Mouse (Mus musculus) cerebellum, postnatal 4 days (tissue): Measurements from ENCODE around the gene Coro6.

Experiments
- DNase-seq, 2 experiments: peaks; one replicate each; pipeline ENCODE4 v3.0.0; 2022; ENCODE audit warnings: low spot score in 2 of 2, mixed read lengths in 1 of 2

Coro6 gene

GRCm38 (mm10) chr11:77512891-77513810, 50.9 kb downstream of the Coro6 start:
- peak in 1 of 2 experiments; percentile 84 for DNase-seq

GRCm38 (mm10) chr11:77513811-77514170, 51.6 kb downstream of the Coro6 start:
- no peak for DNase-seq

- DNase-seq, result no peak
Measured at GRCm38 (mm10) chr11:77514281-77514831, 52.1 kb downstream of the Coro6 start.

- peak in 1 of 2 experiments; percentile 57 for DNase-seq
Measured at GRCm38 (mm10) chr11:77514832-77515636, 52.8 kb downstream of the Coro6 start, which contains the start of gene Abhd15. TSS of gene Abhd15 (plus strand) at chr11:77515121.

GRCm38 (mm10) chr11:77515637-77516552, 53.7 kb downstream of the Coro6 start, which contains the start of gene Trp53i13:
TSS of gene Trp53i13 (minus strand) at chr11:77515980.
- no peak for DNase-seq

DNA sequence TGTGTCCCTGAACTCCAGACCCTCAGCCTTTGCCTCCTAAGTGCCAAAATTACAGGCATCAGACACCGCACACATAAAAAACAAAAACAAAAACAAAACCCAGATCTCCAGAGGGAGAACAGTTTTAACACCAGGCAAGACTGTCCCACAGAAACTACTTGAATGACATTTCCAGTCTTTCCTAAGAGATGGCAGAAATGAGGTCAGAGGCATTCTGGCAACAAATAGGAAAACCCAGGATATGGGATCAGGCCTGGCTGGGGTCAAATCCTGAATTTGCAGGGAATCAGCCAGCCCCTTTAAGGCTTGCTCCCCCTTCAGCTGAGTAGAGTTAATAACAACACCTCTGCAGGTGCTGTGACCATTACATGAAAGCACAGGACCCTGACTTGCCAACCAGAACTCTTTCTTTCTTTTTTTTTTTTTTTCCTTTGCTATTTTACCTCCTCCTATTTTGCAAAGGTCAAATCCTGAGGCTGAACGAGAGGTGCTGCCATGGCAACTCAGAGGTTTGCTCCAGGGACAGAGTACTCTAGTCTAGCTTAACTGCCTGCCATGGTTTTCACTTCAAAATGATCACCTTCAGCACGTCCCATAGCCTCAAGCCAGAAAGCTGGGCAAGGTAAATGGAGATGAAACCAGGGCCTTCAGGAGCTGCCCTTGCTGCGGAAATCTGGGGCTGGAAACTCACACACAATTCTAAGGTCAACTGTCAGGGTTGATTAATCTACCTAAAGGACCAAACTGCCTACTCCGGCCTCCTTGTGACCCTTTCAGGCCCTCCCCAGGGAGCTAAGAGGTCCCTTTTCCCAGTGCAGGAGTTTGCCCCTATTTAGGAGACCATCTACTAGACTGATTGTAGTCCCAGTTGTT, 54.6 kb downstream of the Coro6 start:
- no peak for DNase-seq

DNA sequence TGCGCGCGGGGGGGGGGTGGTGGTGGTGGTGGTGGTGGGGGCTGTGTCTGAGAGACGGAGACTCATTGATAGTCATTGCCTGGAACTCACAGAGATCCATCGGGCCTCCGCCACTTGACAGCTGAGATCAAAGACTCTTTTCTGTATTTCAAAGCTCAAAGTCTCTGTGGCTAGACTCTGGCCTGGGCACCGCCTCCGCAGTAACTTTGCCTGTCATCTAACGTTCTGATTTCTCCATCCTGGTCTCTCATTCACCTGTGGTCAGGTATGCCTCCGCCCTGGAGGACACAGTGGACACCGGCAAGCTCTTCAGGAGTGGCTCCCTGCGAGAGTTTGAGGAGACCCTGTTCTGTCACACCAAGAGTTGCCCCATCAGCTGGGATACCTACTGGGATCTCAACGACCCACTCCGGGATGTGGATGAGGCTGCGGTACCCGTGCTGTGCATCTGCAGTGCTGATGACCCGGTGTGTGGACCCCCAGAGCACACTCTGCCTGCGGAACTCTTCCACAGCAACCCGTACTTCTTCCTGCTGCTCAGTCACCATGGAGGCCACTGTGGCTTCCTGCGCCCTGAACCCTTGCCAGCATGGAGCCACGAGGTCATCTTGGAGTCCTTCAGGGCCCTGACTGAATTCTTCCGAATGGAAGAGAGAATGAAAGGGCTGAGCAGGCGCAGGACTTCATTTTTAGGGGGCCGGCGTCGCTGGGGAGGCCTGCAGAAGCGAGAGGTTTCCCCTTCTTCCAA, 56.0 kb downstream of the Coro6 start:
- DNase-seq, result no peak

GRCm38 (mm10) chr11:77519043-77519442, 56.8 kb downstream of the Coro6 start, which contains the start of gene Gm10392:
TSS of gene Gm10392 (minus strand) at chr11:77519198.
- no peak for DNase-seq
